In the genomic region with DNA sequence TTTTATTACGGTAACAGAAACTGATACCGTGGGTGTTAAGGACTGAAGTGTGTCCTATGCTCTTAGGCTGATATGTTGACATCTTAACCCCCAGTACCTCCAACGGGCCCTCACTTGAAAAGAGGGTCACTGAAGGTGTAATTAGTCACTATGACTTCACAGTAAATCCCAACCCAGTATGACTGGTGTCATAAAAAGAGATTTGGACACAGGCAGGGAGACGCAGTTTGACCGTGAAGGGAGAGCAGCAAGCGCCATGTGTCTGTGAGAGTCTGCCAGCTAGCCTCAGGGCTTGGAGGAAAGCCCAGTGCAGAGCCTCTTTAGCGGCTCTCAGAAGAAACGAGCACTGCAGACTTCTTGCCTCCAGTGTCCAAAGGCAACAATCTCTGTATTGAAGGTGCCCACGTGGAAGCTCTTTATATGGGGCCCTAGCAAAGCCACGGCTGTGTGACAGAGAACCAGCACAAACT, we compare ENCODE assay signal across 8 mouse cellular contexts.
DNase-seq lines count a peak whose midpoint lies in the region; ATAC-seq and TF ChIP-seq lines count a peak whose summit lies in the region.
"Had no signal": no experiment of that assay in that cellular context is flagged by ENCODE, and none has a peak within 500 bp of the region (broad histone marks: within the 10 kb centered on the region; RNA-seq: fewer than 3 reads in every experiment).

No protein-coding gene starts in this region.

- no peak overlapping the region for H3K9ac ChIP-seq in embryonic facial prominence, embryonic 14.5 days (ENCODE audit: low read depth, low read length)
- 0 out of 2 replicates have a peak overlapping the region, but pooled peaks have one; percentile 16 for H3K9ac ChIP-seq in heart, postnatal 0 days (replicated peaks; ENCODE audit: low read depth, low read length)
- H3K9ac ChIP-seq in neural tube, embryonic 13.5 days = no peak overlapping the region; the same call in 1 of the 2 replicates

- peak overlapping the region; percentile 22 for H3K27ac ChIP-seq in embryonic facial prominence, embryonic 14.5 days (replicated peaks; ENCODE audit: low read depth, low read length)
- H3K27ac ChIP-seq in heart, postnatal 0 days (ENCODE audit: low read depth) = peak overlapping the region; percentile 61
- H3K27ac ChIP-seq in layer of hippocampus, adult 2 months = peak overlapping the region; percentile 51; the same call in 1 of the 2 replicates
- H3K27ac ChIP-seq in neural tube, embryonic 13.5 days (replicated peaks) = peak overlapping the region; percentile 52; the same call in 1 of the 2 replicates

- no peak overlapping the region for H3K4me3 ChIP-seq in embryonic facial prominence, embryonic 14.5 days (ENCODE audit: low read depth, low read length)
- H3K4me3 ChIP-seq in heart, postnatal 0 days (ENCODE audit: low read depth, low read length) = peak overlapping the region; percentile 9; the same call in 1 of the 2 replicates
- peak overlapping the region; percentile 36 for H3K4me3 ChIP-seq in layer of hippocampus, adult 2 months
- no peak overlapping the region for H3K4me3 ChIP-seq in neural tube, embryonic 13.5 days

- TF ChIP-seq EP300 in heart, postnatal 0 days (IDR thresholded peaks at IDR 0.05; ENCODE audit: low read depth) = no peak

- WGBS in embryonic facial prominence, embryonic 14.5 days = 31% methylated on average over 10 of the region's 10 CpGs
- 21% methylated on average over 10 of the region's 10 CpGs for WGBS in heart, postnatal 0 days
- 41% methylated on average over 10 of the region's 10 CpGs for WGBS in neural tube, embryonic 13.5 days

- H3K9me3 ChIP-seq in embryonic facial prominence, embryonic 14.5 days (ENCODE audit: control insufficient read depth, low read length) = no peaks in the 10 kb centered on the region
- no peaks in the 10 kb centered on the region for H3K9me3 ChIP-seq in heart, postnatal 0 days (replicated peaks; ENCODE audit: control insufficient read depth, low read length)
- no peaks in the 10 kb centered on the region for H3K9me3 ChIP-seq in neural tube, embryonic 13.5 days

- no peaks in the 10 kb centered on the region for H3K36me3 ChIP-seq in embryonic facial prominence, embryonic 14.5 days (ENCODE audit: control insufficient read depth, insufficient read depth, low read length)
- H3K36me3 ChIP-seq in heart, postnatal 0 days (replicated peaks; ENCODE audit: control insufficient read depth, insufficient read depth, low read length) = no peaks in the 10 kb centered on the region
- H3K36me3 ChIP-seq in neural tube, embryonic 13.5 days = no peaks in the 10 kb centered on the region

- no peak for TF ChIP-seq CTCF in heart, postnatal 0 days (IDR thresholded peaks at IDR 0.05; ENCODE audit: low read depth)
- no peak for TF ChIP-seq CTCF in layer of hippocampus, adult 2 months (conservative IDR thresholded peaks at IDR 0.05)

- peaks cover 6% of the 10 kb centered on the region; the same call in 1 of the 2 replicates for H3K4me1 ChIP-seq in embryonic facial prominence, embryonic 14.5 days (ENCODE audit: control insufficient read depth, insufficient read depth, low read length)
- H3K4me1 ChIP-seq in heart, postnatal 0 days (ENCODE audit: control insufficient read depth, insufficient read depth) = peaks cover 12% of the 10 kb centered on the region; the same call in 1 of the 2 replicates
- peaks cover 18% of the 10 kb centered on the region for H3K4me1 ChIP-seq in neural tube, embryonic 13.5 days (replicated peaks)

- peak overlapping the region; percentile 15 for H3K4me2 ChIP-seq in embryonic facial prominence, embryonic 14.5 days (ENCODE audit: low read depth, low read length)
- peak overlapping the region; percentile 42 for H3K4me2 ChIP-seq in heart, postnatal 0 days (ENCODE audit: low read depth, low read length)
- H3K4me2 ChIP-seq in neural tube, embryonic 13.5 days = peak overlapping the region; percentile 22; the same call in 1 of the 2 replicates

- peak; percentile 86 for DNase-seq in Muller cell, postnatal 12 days (ENCODE audit: inconsistent ontology term)
- DNase-seq in adrenal gland, adult 8-10 months = peak; percentile 40
- peak; percentile 87 for DNase-seq in embryonic facial prominence, embryonic 14.5 days (ENCODE audit: low spot score)
- peak; percentile 51 for DNase-seq in heart, postnatal 0 days (ENCODE audit: low spot score)
- DNase-seq in layer of hippocampus, adult 2 months (ENCODE audit: low spot score in 2 of 2) = peak in 1 of 2 experiments; percentile 36

- peak; percentile 85 for ATAC-seq in embryonic facial prominence, embryonic 14.5 days (ENCODE audit: low read depth)
- ATAC-seq in heart, postnatal 0 days (ENCODE audit: insufficient read depth, low read depth) = peak; percentile 63; the same call in 1 of the 2 replicates
- peak; percentile 82 for ATAC-seq in neural tube, embryonic 13.5 days (ENCODE audit: low read depth)
- no peak for ATAC-seq in CD4-positive, CD25-positive, alpha-beta regulatory T cell, adult 4 months

- H3K27me3 ChIP-seq in embryonic facial prominence, embryonic 14.5 days (replicated peaks; ENCODE audit: control insufficient read depth, insufficient read depth, low read length) = no peaks in the 10 kb centered on the region
- no peaks in the 10 kb centered on the region for H3K27me3 ChIP-seq in heart, postnatal 0 days (ENCODE audit: control insufficient read depth, insufficient read depth, low read length)
- no peaks in the 10 kb centered on the region for H3K27me3 ChIP-seq in neural tube, embryonic 13.5 days
- H3K27me3 ChIP-seq: megakaryocyte, embryonic 14.5 days had no signal

Comparison
In these comparisons a context has a peak if more than half of its experiments do, and no peak if none do; other contexts are left out.
1. H3K4me3 ChIP-seq: peak in heart, postnatal 0 days (single experiment) and layer of hippocampus, adult 2 months (single experiment); none in embryonic facial prominence, embryonic 14.5 days (single experiment) and neural tube, embryonic 13.5 days (single experiment).
2. Peak in every context shown above with its lines, with median percentiles within 50 percentile points of each other: H3K27ac ChIP-seq and H3K4me2 ChIP-seq.